Mouse (Mus musculus) MEL-GATA-1-ER (cell line): ENCODE measurements around the gene Pax2.

Experiments
- DNase-seq: peaks from one replicate; pipeline ENCODE4 v3.0.0-alpha.2; 2012; ENCODE audit warnings: low read depth; ENCODE audit errors: extremely low read depth

The Pax2 gene

DNA sequence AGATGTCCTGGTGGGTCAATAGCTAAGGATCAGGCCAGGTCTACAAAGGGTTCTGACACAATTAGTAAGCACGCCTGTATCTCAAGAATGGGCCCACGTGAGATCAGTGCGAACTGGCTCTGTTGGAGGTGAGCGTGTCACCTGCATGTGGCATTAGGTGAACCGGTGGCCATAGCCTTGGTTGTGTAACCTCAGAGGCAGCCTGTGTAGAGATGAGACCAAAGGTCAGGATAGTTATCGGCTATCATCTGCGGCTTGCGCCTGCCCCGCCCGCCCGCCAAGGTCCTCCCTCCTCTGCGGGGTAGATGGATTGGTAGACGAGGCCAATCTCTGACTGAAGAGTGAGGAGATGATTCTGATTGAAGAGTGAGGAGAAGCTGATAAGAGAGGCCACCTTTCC, 15.7 kb downstream of the Pax2 start:
- DNase-seq: no peak

DNA sequence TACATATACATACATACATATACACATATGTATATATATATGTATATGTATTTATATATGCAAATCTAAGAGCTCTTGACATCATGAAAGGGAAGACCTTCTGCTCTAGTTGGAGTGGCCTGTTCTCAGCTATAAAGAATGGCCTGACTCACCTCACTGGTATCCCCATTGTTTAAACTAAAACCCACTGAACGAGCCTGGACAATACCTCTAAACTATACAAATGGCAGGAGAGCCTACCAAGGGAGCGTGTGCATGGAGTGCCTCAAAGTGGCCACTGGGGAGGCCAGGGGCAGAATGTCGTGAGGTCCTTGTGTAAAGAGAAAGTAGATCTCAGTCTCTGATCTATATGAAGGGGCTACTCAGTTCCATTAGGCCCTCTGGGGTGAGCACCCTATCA, 26.1 kb downstream of the Pax2 start:
- no peak for DNase-seq

- DNase-seq: no peak
These were observed 28.5 kb downstream of the Pax2 start for GRCm38 (mm10) chr19:44784391-44784790.

- DNase-seq: no peak
These were observed 32.6 kb downstream of the Pax2 start for GRCm38 (mm10) chr19:44788488-44788887.

DNA sequence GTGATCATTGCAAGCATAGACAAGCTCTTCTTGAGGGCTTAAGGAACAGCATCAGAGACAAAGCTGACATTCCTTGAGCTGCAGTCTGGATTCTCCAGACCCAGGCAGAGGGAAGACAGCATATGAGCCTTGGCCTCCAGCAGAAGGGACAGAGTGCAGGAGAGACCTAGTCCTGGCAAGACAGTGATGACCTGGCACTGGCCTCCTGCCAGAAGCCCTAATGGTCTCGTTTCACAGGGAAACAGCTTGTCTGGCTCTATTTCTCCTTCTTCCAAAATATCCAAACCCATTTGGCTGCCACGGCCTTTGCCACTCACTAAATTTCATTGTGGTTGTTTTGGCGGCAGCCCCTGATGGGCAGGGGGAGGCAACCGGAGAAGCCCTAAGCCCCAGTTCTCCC, 36.1 kb downstream of the Pax2 start:
- DNase-seq: no peak

DNA sequence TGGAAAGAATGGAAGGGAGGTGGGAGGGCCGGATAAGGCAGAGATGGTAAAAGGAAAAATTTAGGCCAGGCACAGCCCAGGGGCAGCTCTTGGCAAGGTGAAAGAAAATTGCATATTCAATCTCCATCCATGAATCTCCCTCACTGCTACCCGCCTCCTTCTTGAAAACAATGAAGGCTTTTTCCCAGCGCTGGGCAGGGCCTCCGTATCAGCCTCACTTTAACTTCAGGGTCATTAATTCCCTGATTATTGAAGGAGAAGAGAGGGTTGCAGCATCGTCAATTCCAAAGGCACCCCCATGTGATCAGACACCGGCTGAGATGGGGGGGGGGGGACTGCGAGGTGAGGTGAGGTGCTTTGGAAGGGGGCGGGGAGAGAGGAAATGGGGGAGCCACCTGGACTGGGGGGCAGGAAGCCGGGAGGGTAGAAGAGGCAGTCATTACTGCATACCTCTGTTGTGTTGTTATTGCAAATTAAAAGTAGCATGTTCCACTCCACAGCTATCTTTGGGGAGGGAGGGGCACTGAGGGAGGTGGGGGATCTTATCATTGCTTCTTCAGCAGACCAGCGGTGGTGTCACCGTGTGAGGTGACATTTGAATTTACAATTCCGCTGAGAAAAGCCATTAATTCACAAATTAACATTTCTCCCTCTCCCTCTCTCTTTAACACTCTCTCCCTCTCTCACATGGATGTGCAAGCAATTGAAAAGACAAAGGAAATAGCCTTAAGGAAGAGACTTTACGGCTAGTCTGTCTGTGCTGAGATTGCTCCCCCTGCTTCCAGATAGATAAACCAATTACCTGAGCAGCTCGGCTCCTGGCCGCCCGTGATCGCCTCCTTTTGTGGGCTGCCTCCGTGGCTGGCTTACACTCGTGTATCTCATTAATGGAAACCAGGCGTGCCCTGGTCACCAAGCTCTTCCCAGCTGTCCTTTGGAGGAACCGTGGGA, 41.5 kb downstream of the Pax2 start:
- DNase-seq: no peak

- DNase-seq: no peak
These were observed 42.9 kb downstream of the Pax2 start for GRCm38 (mm10) chr19:44798731-44799130.

- no peak for DNase-seq
These were observed 43.3 kb downstream of the Pax2 start for GRCm38 (mm10) chr19:44799156-44799555.

DNA sequence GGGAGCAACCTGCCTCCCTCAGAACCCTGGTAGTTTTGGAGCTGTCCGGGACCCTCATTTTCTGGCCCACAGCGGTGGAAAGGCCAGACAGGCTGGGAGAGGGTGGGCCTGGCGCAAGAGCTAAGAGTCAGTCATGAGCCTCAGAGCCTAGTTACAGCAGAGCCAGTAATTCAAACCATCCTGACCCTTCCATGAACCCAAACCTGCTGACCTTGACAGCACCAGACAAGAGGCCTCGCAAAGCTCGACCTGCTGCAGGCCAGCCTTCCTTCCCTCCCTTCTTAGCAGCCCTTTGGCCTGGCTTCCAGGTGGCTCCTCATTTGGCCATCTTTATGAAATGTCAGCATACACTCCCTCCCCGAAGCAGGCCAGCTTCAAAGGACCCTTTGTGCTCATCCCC, 44.5 kb downstream of the Pax2 start:
- DNase-seq: no peak

- no peak for DNase-seq
These were observed 52.9 kb downstream of the Pax2 start for GRCm38 (mm10) chr19:44808734-44809133.

- DNase-seq: no peak
These were observed 57.0 kb downstream of the Pax2 start for GRCm38 (mm10) chr19:44812666-44813429.

DNA sequence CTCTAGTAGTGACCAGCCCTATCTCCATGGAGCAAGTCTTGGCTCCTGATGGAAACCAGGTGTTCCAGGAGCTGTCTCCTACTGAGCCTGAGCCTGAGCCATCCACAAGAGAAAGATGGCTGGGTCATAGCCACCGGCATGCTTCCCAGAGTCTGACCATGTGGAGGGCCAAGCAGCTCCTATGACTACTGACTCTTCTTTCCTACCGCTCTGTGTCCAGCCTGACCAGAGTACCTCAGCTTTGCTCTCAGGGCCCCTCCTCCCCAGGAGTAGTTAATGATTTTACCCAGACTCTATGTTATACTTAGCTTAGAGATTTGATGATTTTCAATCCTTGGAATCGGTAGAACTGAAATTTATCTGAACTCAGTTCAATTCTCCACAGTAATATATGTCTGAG, 59.3 kb downstream of the Pax2 start:
- DNase-seq: no peak

- no peak for DNase-seq
These were observed 61.7 kb downstream of the Pax2 start for GRCm38 (mm10) chr19:44817403-44818128.

GRCm38 (mm10) chr19:44818676-44819075, 62.8 kb downstream of the Pax2 start:
- no peak for DNase-seq

- no peak for DNase-seq
These were observed 65.7 kb downstream of the Pax2 start for GRCm38 (mm10) chr19:44821581-44821980.

GRCm38 (mm10) chr19:44822295-44822694, 66.5 kb downstream of the Pax2 start:
- no peak for DNase-seq

DNA sequence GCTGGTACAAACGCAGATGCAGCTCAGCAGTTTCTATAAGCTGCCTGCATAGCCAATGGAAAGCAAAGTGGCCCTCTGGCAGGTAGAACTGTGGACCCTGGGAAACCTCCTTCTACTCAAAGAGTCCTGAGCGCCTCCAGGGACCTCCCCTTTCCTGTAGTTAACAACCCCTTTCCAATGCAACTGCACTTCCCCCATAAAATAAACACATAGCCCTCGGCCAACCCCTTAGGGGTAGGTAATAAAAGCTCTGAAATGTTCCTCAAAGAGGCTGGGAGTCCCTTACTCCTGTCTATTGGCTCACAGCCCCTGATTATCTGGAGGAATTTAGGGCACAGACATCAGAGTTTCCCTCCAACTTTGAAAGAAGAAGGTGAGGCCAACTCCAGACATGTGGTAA, 67.8 kb downstream of the Pax2 start:
- DNase-seq: no peak

DNA sequence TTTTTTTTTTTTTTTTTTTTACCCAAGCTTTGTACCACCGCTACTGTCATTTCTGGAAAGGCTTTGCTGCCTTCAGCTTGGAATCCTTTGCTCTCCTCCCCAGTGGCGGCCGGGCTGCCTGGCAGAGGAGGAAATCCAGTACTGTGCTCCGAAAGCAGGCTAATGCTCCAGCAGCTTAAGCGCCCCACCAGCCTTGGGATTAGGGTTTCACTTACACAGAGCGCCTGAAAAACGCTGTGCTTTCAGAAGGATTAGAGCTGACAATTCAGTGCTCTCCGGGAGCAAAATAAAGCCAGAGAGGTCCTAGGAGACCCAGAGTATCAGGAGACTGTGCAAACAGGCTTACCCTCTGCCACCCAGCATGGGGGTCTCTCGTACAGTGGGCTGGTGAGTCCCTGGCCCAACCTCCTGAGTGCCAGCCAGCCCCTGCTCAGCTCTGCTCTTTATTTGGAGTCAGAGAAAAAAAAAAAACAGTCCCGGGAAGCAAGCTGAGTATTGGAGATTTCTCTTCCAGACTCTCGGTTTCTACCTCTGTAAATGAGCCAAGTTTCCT, 69.4 kb downstream of the Pax2 start:
- no peak for DNase-seq

GRCm38 (mm10) chr19:44825819-44826218, 70.0 kb downstream of the Pax2 start:
- no peak for DNase-seq

DNA sequence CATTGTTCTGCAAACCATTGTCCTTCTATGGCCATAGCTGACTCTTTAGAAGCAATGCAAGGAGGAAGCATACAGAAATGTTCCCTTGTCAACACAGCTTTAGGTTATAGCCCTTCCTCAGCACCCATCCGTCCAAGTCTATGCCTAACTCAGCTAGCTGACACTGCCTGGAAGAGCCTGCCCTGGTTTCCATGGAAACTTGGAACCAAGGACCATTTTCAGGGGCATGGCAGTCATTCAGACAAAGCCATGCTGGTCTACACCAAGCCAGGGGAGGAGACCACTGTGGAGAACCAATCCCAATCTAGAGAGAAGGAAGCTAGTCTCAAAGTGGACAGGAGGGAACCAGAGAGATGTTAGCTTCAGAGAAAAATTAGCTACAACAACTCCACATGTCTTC, 77.5 kb downstream of the Pax2 start:
- no peak for DNase-seq

DNA sequence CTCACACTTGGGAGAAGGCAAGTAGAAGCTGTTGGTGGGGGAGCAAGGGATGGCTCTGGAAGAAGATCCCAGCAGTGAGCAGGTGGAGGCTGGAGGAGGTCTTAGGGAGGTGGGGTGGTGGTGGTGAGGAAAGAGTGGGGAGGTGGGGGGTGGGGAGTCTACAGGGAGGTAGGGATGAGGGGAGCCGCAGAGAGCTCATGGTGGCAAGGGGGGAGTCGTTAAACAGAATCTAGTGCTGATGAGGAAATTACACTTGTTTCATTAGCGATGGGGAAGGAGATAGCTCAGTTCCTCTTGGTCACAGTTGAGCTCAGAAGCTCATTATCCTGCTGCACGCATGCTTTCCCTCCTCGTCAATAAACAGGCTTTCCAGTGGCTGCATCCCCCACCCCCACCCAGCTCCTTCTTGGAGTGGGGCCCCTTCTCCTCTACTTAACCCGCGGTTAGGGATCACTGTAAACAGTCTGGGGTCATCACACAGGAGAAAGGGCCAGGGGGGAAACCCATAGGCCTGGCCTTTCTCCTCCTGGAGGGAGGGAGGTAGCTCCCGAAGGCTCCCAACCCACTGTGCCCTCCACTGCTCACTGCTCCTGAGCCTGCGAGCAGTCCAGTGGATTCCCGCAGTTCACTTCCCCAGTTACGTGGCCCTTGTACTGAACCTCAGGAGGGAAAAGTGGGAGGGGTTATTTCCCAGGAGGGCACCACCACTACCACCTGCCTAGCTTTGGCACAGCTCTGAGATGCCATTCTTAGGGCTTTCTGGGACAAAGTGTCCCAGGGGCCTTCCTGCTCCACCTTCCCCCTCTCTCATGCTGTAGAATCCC, 78.6 kb downstream of the Pax2 start:
- DNase-seq: no peak
